Mouse (Mus musculus): ENCODE measurements around the gene Gm2431.
"Not testable (repeated sequence)": the region's sequence is repeated elsewhere in the genome, so short reads cannot be mapped to it uniquely, and the experiment has no call there.

The Gm2431 gene

GRCm38 (mm10) chr7:142258254-142258653, at the start of gene Gm2431:
Gene Gm2431, minus strand, starts transcription at chr7:142258354.
- not testable (repeated sequence) for DNase-seq

- not testable (repeated sequence) for DNase-seq
These were observed 45.8 kb upstream of the Gm2431 start for GRCm38 (mm10) chr7:142303929-142304328.

- no peak for DNase-seq
These were observed 45.1 kb upstream of the Gm2431 start, which contains the start of gene Krtap5-4 for GRCm38 (mm10) chr7:142303249-142303648. Gene Krtap5-4, plus strand, starts transcription at chr7:142303549.

- DNase-seq, result not testable (repeated sequence)
These were observed 38.9 kb upstream of the Gm2431 start, which contains the start of gene Krtap5-1 for GRCm38 (mm10) chr7:142297018-142297417. Gene Krtap5-1, minus strand, starts transcription at chr7:142297118.

- not testable (repeated sequence) for DNase-seq
These were observed 38.0 kb upstream of the Gm2431 start for GRCm38 (mm10) chr7:142296108-142296507.

- no peak for DNase-seq
These were observed 37.3 kb upstream of the Gm2431 start for GRCm38 (mm10) chr7:142295418-142295817.

- DNase-seq, result peak; percentile 69
These were observed 35.7 kb upstream of the Gm2431 start for GRCm38 (mm10) chr7:142293851-142294250.

GRCm38 (mm10) chr7:142285910-142286612, 27.9 kb upstream of the Gm2431 start:
- DNase-seq, result not testable (repeated sequence)

GRCm38 (mm10) chr7:142285130-142285835, 27.1 kb upstream of the Gm2431 start:
- no peak for DNase-seq

GRCm38 (mm10) chr7:142284615-142285080, 26.5 kb upstream of the Gm2431 start:
- DNase-seq, result peak; percentile 96

GRCm38 (mm10) chr7:142284023-142284591, 26.0 kb upstream of the Gm2431 start:
- DNase-seq, result peak; percentile 79

- not testable (repeated sequence) for DNase-seq
These were observed 24.7 kb upstream of the Gm2431 start for GRCm38 (mm10) chr7:142282847-142283246.

- DNase-seq, result not testable (repeated sequence)
These were observed 21.1 kb upstream of the Gm2431 start for GRCm38 (mm10) chr7:142279291-142279690.

GRCm38 (mm10) chr7:142278183-142278582, 20.0 kb upstream of the Gm2431 start:
- DNase-seq, result peak; percentile 84

- not testable (repeated sequence) for DNase-seq
These were observed 16.1 kb upstream of the Gm2431 start, which contains the start of gene Gm4559 for GRCm38 (mm10) chr7:142274263-142274662. Gene Gm4559, minus strand, starts transcription at chr7:142274363.

GRCm38 (mm10) chr7:142255517-142255916, 2.6 kb downstream of the Gm2431 start:
- DNase-seq, result peak; percentile 49

- DNase-seq, result peak; percentile 42
These were observed 8.3 kb downstream of the Gm2431 start for GRCm38 (mm10) chr7:142249824-142250223.

GRCm38 (mm10) chr7:142240978-142241377, 17.2 kb downstream of the Gm2431 start, which contains the start of gene Gm40460:
Gene Gm40460, minus strand, starts transcription at chr7:142241078.
- no peak for DNase-seq

- no peak for DNase-seq
These were observed 26.6 kb downstream of the Gm2431 start for GRCm38 (mm10) chr7:142231540-142231939.

GRCm38 (mm10) chr7:142229871-142230270, 28.3 kb downstream of the Gm2431 start, which contains the start of gene Krtap5-5:
Gene Krtap5-5, minus strand, starts transcription at chr7:142229971.
- DNase-seq, result not testable (repeated sequence)

GRCm38 (mm10) chr7:142224518-142224917, 33.6 kb downstream of the Gm2431 start:
- DNase-seq, result peak; percentile 15

- not testable (repeated sequence) for DNase-seq
These were observed 46.0 kb downstream of the Gm2431 start for GRCm38 (mm10) chr7:142212136-142212535.

GRCm38 (mm10) chr7:142211559-142211958, 46.6 kb downstream of the Gm2431 start, which contains the start of gene Gm7579:
Gene Gm7579, plus strand, starts transcription at chr7:142211859.
- no peak for DNase-seq

Measured in thymus, postnatal 4 days (tissue).